Mouse (Mus musculus) embryonic facial prominence, embryonic 14.5 days (tissue): ENCODE data around the gene Pomp. TPM values are rescaled to one million over a fixed set of nuclear protein-coding genes. Genes with fewer than 3 reads are reported as not detected.

Experiments
- ATAC-seq: fragments of 200-750 bp; cut with Nextera tagmentation; 2 replicates; pipeline ENCODE4 v1.8.0; 2017; ENCODE audit warnings: low read depth, moderate number of reproducible peaks, moderate TSS enrichment
- DNase-seq: peaks from one replicate; pipeline ENCODE4 v3.0.0-alpha.2; 2015; ENCODE audit warnings: low spot score
- H3K27ac ChIP-seq: fragments of 300-500 bp; sonication (generic); replicated peaks from 2 replicates; pipeline ENCODE4 v1.5.1; 2014; ENCODE audit warnings: low read depth, mild to moderate bottlenecking, low read length, moderate library complexity
- H3K27me3 ChIP-seq: fragments of 300-500 bp; sonication (generic); replicated peaks from 2 replicates; pipeline ENCODE4 v1.6.1; 2014; ENCODE audit warnings: low read length; ENCODE audit not compliant: control insufficient read depth, insufficient read depth
- H3K36me3 ChIP-seq: fragments of 300-500 bp; sonication (generic); 2 replicates; pipeline ENCODE4 v1.6.1; 2014; ENCODE audit warnings: low read length, mixed read lengths; ENCODE audit not compliant: control insufficient read depth, insufficient read depth
- H3K4me1 ChIP-seq: fragments of 300-500 bp; sonication (generic); 2 replicates; pipeline ENCODE4 v1.6.1; 2014; ENCODE audit warnings: antibody characterized with exemption, low read length; ENCODE audit not compliant: control insufficient read depth, insufficient read depth
- H3K4me2 ChIP-seq: fragments of 300-500 bp; sonication (generic); 2 replicates; pipeline ENCODE4 v1.6.1; 2014; ENCODE audit warnings: low read depth, mild to moderate bottlenecking, low read length, moderate library complexity, mixed read lengths
- H3K4me3 ChIP-seq: fragments of 300-500 bp; sonication (generic); 2 replicates; pipeline ENCODE4 v1.5.1; 2014; ENCODE audit warnings: low read depth, mild to moderate bottlenecking, low read length
- H3K9ac ChIP-seq: fragments of 300-500 bp; sonication (generic); 2 replicates; pipeline ENCODE4 v1.6.1; 2014; ENCODE audit warnings: low read depth, mild to moderate bottlenecking, low read length, moderate library complexity, mixed read lengths
- H3K9me3 ChIP-seq: fragments of 300-500 bp; sonication (generic); 2 replicates; pipeline ENCODE4 v1.6.1; 2016; ENCODE audit warnings: low read length; ENCODE audit not compliant: control insufficient read depth
- WGBS: fragments of 180-500 bp; shearing (Covaris S2); extraction: QIAGEN DNeasy Blood & Tissue Kit; methylation state at CpG from one replicate; pipeline ENCODE4 v1.1.7; 2014; 5-methylcytosine and 5-hydroxymethylcytosine counted together
- polyA plus RNA-seq: library from polyadenylated mRNA; unstranded; fragments of >200 nt; fragmentation: Nextera tagmentation; extraction: Ambion mirVana; gene quantifications from 2 replicates; pipeline ENCODE4 v1.2.1, GENCODE M21; 2014

Pomp gene
- polyA plus RNA-seq, 1 experiment from 2014 or later = 481 TPM

DNA sequence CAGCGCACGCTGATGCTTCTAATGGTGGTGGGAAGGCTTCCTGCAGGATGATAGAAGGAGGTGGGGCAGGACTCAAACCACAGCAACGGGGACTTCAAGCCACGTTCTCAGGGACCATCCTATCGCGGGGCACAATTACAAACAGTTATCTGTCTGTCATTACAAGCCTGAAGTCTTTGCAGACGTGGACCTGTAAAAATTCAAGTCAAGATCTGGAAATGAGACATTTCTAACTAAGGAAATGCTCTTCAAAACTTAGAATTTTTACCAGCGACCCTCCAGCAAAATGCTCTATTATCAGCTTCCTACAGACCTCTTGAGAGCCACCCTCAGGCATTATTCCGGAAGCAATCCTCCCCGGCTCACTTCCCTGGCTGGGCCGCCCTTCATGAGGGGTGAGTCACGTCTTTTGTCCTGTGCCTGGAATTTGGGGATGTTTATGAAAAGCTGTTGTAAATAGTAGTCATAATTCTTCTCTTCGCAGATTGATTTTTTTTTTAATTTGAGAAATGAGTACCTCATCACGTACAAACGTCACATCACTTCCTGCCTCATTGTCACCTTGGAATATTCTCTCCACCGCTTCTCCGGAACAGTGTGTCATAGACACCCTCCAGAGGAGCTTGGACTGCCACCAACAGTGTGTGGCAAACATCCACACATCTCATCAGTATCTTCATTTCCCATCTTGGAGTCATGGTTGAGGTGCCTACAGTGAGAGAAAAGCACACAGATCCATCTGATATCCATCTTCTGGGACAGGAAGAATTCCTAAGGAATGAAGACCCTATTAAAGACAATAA lies 58.0 kb downstream of the Pomp start:
- no peak overlapping the region for H3K27ac ChIP-seq
- H3K4me2 ChIP-seq = no peak overlapping the region
- no peaks in the 10 kb centered on the region for H3K9me3 ChIP-seq
- peaks cover 2% of the 10 kb centered on the region; the same call in 1 of the 2 replicates for H3K4me1 ChIP-seq
- no peaks in the 10 kb centered on the region for H3K36me3 ChIP-seq
- H3K9ac ChIP-seq = no peak overlapping the region
- ATAC-seq (no peak), DNase-seq (no peak)
- H3K4me3 ChIP-seq = no peak overlapping the region
- WGBS = 70% methylated on average over 17 of the region's 17 CpGs
- no peaks in the 10 kb centered on the region for H3K27me3 ChIP-seq

DNA sequence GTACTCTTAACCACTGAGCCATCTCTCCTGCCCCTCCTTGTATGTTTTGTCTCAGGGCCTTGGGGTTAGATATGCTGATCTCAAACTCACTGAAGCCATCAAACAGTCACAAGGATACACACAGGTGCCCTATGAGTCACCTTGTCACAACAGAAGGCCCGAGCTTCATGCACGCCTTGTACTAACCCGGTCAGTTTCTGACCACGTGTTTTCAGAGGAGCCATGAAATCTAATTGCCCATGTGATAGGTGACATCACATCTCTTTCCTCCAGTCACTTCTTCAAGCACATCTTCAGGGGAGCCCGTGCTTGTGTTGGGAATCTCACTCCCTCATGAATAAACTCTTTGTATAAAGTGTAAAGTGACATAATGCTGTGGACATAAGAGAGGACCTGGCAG lies 64.4 kb downstream of the Pomp start:
- Histone ChIP-seq H3K9ac (no peak overlapping the region), H3K4me1 (no peaks in the 10 kb centered on the region), H3K27me3 (no peaks in the 10 kb centered on the region), H3K36me3 (no peaks in the 10 kb centered on the region), H3K4me2 (no peak overlapping the region), H3K4me3 (no peak overlapping the region), H3K27ac (no peak overlapping the region), H3K9me3 (no peaks in the 10 kb centered on the region)
- ATAC-seq (no peak), DNase-seq (no peak)
- 79% methylated on average over 5 of the region's 5 CpGs for WGBS

Other genes with a start within 250 kb of the Pomp start
- gene Flt1, start 134.4 kb upstream of the Pomp start, polyA plus RNA-seq = 12.2 and 13.2 TPM in 2 replicates
- 3.9 and 4.5 TPM in 2 replicates for gene Slc46a3, start 34.4 kb downstream of the Pomp start, polyA plus RNA-seq
- 6.2 and 7.4 TPM in 2 replicates for gene Mtus2, start 96.9 kb downstream of the Pomp start, polyA plus RNA-seq